Mouse (Mus musculus): ENCODE measurements around the gene Rel.

Rel gene

DNA sequence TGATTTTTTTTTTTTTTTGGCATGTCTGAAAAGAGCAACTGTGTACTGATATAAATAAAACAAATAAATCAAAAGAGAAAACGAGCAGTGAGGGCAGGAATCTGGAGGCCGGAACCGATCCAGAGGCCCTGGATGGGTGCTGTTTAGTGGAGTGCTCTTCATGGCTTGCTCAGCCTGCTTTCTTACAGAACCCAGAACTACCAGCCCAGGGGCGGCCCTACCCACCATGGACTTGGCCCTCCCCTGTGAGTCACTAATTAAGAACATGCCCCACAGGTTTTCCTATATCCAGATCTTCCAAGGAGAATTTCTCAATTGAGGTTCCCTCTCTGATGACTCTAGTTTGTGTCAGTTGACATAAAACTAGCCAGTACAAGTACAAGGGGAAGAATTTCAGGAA is 24.7 kb downstream of the Rel start:
- DNase-seq (ENCODE audit: extremely low spot score, low read depth, low spot score) = no peak

- no peak for DNase-seq (ENCODE audit: extremely low spot score, low read depth, low spot score)
Measured at GRCm38 (mm10) chr11:23744352-23744751, 26.4 kb downstream of the Rel start.

GRCm38 (mm10) chr11:23741386-23741785 is 29.4 kb downstream of the Rel start:
- DNase-seq (ENCODE audit: extremely low spot score, low read depth, low spot score) = no peak

GRCm38 (mm10) chr11:23740895-23741294 is 29.9 kb downstream of the Rel start:
- DNase-seq (ENCODE audit: extremely low spot score, low read depth, low spot score) = no peak

DNA sequence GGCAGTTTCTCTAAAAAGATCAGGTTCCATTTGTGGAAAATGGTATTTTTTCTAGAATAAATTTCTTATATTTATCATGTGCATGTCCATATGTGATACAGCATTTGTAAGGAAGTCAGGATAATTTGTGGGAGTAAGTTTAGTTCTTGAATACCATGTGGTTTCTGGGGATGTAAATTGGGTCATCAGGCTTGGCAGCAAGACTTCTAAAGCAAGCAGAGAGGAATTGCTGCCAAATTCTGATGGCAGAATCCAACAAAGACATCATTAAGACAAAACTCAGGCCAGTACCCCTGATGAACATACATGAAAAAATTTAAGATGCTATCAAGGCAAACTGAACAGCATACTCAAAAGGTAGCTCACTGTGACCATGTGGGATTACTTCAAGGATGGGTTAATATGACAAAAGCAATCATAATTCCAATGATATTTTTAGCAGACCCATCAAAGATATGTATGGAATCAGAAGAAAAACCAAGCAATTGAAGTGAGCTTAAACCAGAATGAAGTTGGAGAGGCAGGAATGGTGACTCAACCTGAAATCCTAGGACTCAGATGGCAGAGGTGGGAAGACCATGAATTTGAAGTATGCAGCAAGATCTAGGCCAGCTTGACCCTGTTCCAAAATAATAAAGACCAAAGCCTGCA is 34.8 kb downstream of the Rel start:
- DNase-seq (ENCODE audit: extremely low spot score, low read depth, low spot score) = no peak

DNA sequence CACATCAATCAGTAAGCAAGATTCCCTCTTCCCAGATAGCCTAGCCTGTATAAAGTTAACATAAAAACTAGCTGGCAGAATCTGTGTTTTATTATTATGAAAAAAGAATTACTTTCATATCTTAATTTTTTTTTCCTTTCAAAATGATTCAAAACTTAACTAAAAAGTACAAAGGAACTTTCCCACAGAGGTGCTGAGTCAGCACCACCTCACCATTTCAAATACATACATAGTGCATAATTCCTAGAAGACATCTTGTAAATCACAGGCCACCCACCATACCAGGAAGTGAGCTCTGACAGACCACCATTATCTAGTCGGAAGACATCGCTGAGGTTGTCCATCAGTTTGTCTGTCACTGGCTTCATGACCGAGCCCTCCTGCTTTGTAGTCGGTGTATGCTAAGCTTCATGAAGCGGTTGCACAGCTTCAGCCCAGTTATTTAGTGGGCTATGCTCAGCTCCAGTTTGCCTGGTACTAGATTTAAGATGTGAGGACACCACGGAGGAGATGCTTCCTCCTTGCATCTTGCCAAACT is 36.0 kb downstream of the Rel start:
- no peak for DNase-seq (ENCODE audit: extremely low spot score, low read depth, low spot score)

- DNase-seq (ENCODE audit: extremely low spot score, low read depth, low spot score) = no peak
Measured at GRCm38 (mm10) chr11:23732840-23733239, 37.9 kb downstream of the Rel start.

DNA sequence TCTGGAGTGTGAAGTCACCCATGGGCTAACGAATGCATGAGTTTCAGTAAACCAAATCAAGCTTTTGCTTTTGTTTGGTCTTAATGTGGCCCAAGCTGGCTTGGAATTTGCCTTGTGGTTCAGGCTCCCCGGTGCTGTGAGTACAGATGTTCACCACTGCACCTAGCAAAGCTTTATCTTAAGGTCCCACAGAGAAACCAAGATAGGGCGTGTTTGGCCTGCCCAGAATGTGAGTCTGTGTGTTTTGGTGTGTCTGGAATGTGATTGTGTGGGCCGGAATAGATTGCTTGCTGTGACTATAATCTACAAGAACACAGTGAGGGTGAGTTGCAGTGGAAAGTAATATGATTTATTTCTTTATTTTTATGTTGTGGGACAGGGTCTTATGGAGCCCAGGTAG is 40.6 kb downstream of the Rel start:
- no peak for DNase-seq (ENCODE audit: extremely low spot score, low read depth, low spot score)

DNA sequence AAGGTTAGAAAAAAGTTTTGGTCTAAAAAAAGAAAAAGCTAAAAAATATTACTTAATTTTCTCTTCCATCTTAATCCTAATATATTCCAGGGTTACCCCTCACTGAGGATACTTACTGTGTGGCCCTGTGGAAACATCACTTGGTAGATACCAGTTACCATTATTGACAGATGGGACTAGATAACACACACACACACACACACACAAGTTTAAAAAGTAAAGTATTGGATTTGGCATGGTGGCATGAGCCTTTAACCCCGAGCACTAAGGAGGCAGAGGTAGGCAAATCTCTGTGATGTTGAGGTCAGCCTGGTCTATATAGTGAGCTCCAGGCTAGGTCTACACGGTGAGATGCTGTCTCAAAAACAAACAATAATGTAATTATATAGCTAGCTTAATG is 42.6 kb downstream of the Rel start:
- no peak for DNase-seq (ENCODE audit: extremely low spot score, low read depth, low spot score)

DNA sequence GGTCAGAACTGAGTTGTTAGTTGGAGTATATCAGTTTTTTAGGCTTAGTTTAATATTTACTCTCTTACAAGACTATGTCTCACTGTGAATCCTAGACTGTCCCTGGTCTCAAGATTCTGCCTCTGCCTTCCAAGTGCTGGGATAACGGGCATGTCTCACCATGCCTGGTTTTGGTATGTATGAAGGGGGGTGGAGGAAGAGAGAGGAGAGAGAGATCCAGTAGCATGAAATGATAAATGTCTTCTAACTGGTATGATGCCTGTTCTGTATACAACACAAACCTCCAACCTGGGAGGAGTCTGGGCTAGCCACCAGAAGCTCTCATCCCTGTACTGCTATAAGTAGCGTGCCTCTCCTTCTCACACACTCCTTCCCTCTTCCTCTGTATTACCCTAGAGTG is 44.3 kb downstream of the Rel start:
- no peak for DNase-seq (ENCODE audit: extremely low spot score, low read depth, low spot score)

DNA sequence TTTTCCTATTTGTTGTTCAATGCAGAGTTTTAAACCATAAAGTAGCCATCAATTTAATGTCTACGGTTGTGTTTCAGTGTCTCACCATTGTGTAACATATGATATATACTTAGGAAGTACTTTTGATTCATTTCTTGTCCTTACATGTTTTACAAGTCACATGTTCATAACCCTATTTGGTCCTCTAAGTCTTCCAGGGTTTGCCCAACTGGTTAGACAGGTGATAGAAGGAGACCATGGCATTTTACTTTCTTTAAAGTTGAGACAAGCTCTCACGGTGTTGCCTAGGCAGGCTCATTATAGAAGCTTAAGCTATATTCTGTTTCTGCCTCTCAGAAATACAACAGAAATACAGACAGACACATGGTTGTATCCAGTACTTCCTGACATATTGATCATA is 44.9 kb downstream of the Rel start:
- DNase-seq (ENCODE audit: extremely low spot score, low read depth, low spot score) = no peak

GRCm38 (mm10) chr11:23722326-23722725 is 48.4 kb downstream of the Rel start:
- DNase-seq (ENCODE audit: extremely low spot score, low read depth, low spot score) = no peak

DNA sequence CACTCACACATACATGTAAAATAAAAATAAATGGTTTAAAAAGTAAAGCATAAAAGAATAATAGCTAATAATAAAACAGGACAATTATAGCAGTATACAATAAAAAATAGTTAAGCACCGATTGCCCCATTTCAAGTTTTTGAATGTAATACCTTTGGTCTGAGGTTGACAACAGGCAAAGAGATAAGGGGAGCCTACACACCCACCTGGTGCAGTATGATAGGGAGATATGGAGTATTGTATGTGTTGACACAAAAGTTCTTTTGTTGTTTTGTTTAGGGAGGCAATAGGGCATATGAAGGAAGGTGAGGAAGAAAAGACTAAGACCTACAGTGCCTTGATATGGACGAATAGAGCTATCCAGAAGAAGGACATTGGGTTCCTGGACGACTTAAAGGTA is 50.9 kb downstream of the Rel start:
- no peak for DNase-seq (ENCODE audit: extremely low spot score, low read depth, low spot score)

DNA sequence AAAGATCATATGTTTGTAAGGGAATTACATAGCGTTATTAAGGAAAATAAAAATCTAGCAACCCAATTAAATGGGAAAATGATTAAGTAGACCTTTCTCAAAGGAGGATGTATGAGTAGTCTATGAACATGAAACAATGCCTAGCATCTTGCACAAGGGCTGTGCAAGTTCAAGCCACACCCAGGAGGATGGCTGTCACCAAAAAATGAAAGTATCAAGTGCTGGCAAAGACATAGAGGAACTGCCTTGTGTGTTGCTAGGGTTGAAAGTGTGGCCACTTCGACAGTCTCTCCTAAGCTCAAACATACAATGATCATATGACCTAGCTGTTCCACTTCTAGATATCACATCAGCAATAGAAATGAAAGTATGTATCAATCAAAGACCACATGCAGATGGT is 51.9 kb downstream of the Rel start:
- no peak for DNase-seq (ENCODE audit: extremely low spot score, low read depth, low spot score)

GRCm38 (mm10) chr11:23712299-23712698 is 58.5 kb downstream of the Rel start:
- no peak for DNase-seq (ENCODE audit: extremely low spot score, low read depth, low spot score)

GRCm38 (mm10) chr11:23704604-23705294 is 66.0 kb downstream of the Rel start:
- DNase-seq (ENCODE audit: extremely low spot score, low read depth, low spot score) = no peak

DNA sequence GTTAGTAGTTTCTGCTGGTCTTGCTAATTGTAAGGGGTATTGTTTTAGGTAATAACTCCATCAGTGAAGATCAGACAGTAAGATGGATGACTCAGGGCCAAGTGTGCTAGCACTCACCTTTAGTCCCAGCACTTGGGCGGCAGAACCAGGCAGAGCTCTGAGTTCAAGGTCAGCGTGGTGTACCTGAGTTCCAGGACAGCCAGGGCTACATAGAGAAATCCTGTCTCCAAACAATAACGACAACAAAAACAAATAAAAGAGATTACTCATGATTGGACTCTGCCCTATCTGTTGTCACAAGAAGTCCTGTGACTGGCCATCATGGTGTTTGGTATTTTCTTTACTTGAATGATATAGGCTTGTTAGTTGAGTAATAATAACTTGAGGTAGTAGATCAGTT is 68.9 kb downstream of the Rel start:
- DNase-seq (ENCODE audit: extremely low spot score, low read depth, low spot score) = no peak

DNA sequence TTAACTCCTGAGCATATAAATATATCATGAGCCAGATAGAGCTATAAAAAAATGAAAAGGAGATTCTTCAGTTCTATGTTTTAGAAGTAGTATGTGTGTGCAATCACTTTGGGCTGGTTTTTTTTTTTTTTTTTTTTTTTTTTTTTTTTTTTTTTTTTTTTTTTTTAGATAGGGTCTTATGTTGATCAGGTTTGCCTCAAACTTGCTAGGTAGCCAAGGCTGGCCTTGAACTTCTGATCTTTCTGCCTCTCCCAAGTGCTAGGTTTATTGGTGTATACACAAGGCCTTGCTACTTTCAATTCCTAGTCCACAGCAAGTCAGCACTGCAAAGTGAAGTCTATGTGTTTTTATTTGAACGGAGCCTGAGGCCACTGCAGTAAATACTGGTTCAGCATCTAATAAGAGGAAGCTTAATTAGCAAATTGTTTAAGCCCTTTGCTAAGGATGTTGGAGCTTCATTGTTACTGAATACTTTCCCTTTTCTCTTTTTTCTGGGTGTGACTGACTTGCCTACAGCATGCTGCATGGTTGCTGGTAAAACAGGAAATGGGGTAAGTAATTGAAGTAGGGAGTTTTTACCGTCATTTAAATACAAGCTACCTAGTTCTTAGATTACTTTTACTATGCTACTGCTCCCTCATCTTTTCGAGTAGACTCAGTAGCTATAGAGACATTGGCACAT is 71.2 kb downstream of the Rel start:
- no peak for DNase-seq (ENCODE audit: extremely low spot score, low read depth, low spot score)

DNA sequence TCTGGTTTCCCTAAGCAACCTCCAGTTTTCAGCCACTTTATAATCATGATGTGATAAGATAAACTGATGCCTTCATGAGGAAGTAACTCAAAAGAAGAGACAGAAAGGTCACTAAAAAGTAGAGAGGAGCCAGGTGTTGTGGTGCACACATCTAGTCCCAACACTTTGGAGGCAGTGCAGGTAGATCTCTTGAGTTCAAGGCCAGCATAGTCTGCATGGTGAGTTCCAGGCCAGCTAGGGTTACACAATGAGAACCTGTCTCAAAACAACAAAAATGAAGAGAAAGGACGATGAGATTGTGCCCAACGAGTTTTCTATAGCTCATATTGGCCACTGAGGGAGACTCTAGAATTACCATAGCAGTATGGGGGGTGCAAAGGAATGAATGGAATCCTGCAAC is 72.2 kb downstream of the Rel start:
- no peak for DNase-seq (ENCODE audit: extremely low spot score, low read depth, low spot score)

DNA sequence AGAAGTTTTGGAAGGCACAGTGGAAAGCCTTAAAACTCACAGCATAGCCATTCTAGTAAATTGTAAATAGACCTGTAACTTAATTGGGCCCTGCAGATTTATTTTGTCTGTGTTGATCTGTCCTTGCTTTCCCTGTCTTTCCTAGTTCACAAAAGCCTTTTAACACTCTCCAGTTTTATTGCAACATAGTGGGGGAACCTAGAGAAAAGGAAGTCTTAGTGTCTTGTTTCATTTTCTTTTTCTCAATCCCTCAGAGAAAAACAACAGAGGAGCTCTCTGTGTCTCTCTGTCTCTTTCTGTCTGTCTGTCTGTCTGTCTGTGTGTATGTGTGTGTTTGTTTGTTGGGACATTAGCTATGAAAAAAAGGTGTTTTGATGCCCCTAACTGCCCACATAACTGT is 74.9 kb downstream of the Rel start:
- no peak for DNase-seq (ENCODE audit: extremely low spot score, low read depth, low spot score)

GRCm38 (mm10) chr11:23693286-23693685 is 77.5 kb downstream of the Rel start:
- DNase-seq (ENCODE audit: extremely low spot score, low read depth, low spot score) = no peak

GRCm38 (mm10) chr11:23688060-23688459 is 82.7 kb downstream of the Rel start:
- DNase-seq (ENCODE audit: extremely low spot score, low read depth, low spot score) = no peak
